Mouse (Mus musculus): ENCODE results near the gene Tec. TPM values are rescaled to one million over a fixed set of nuclear protein-coding genes. Genes with fewer than 3 reads are reported as not detected.

The Tec gene
- total RNA-seq, 2 experiments from 2014 or later = 4.8 to 16.3 TPM

GRCm38 (mm10) chr5:72856255-72856878 lies 11.9 kb downstream of the Tec start:
- ATAC-seq (replicated peaks; ENCODE audit: low FRiP score, low TSS enrichment, poor library complexity, severe bottlenecking) = no peak

- no peak for ATAC-seq (replicated peaks; ENCODE audit: low FRiP score, low TSS enrichment, poor library complexity, severe bottlenecking)
These were observed 12.6 kb downstream of the Tec start for GRCm38 (mm10) chr5:72855685-72856124.

GRCm38 (mm10) chr5:72854141-72854990 lies 13.9 kb downstream of the Tec start:
- ATAC-seq (replicated peaks; ENCODE audit: low FRiP score, low TSS enrichment, poor library complexity, severe bottlenecking) = no peak

- no peak for ATAC-seq (replicated peaks; ENCODE audit: low FRiP score, low TSS enrichment, poor library complexity, severe bottlenecking)
These were observed 14.9 kb downstream of the Tec start for GRCm38 (mm10) chr5:72853365-72853764.

- no peak for ATAC-seq (replicated peaks; ENCODE audit: low FRiP score, low TSS enrichment, poor library complexity, severe bottlenecking)
These were observed 15.8 kb downstream of the Tec start for GRCm38 (mm10) chr5:72852301-72852995.

- ATAC-seq (replicated peaks; ENCODE audit: low FRiP score, low TSS enrichment, poor library complexity, severe bottlenecking) = peak; percentile 84
These were observed 16.6 kb downstream of the Tec start for GRCm38 (mm10) chr5:72851674-72852098.

- no peak for ATAC-seq (replicated peaks; ENCODE audit: low FRiP score, low TSS enrichment, poor library complexity, severe bottlenecking)
These were observed 17.2 kb downstream of the Tec start for GRCm38 (mm10) chr5:72850926-72851673.

GRCm38 (mm10) chr5:72848889-72849435 lies 19.3 kb downstream of the Tec start:
- no peak for ATAC-seq (replicated peaks; ENCODE audit: low FRiP score, low TSS enrichment, poor library complexity, severe bottlenecking)

GRCm38 (mm10) chr5:72846712-72847111 lies 21.6 kb downstream of the Tec start:
- ATAC-seq (replicated peaks; ENCODE audit: low FRiP score, low TSS enrichment, poor library complexity, severe bottlenecking) = no peak

- ATAC-seq (replicated peaks; ENCODE audit: low FRiP score, low TSS enrichment, poor library complexity, severe bottlenecking) = no peak
These were observed 22.2 kb downstream of the Tec start for GRCm38 (mm10) chr5:72845928-72846630.

- ATAC-seq (replicated peaks; ENCODE audit: low FRiP score, low TSS enrichment, poor library complexity, severe bottlenecking) = peak; percentile 51; the same call in 1 of the 2 replicates
These were observed 23.3 kb downstream of the Tec start for GRCm38 (mm10) chr5:72844776-72845495.

GRCm38 (mm10) chr5:72844294-72844693 lies 24.0 kb downstream of the Tec start:
- no peak for ATAC-seq (replicated peaks; ENCODE audit: low FRiP score, low TSS enrichment, poor library complexity, severe bottlenecking)

- ATAC-seq (replicated peaks; ENCODE audit: low FRiP score, low TSS enrichment, poor library complexity, severe bottlenecking) = no peak
These were observed 28.6 kb downstream of the Tec start for GRCm38 (mm10) chr5:72839655-72840054.

- no peak for ATAC-seq (replicated peaks; ENCODE audit: low FRiP score, low TSS enrichment, poor library complexity, severe bottlenecking)
These were observed 29.3 kb downstream of the Tec start for GRCm38 (mm10) chr5:72838976-72839375.

GRCm38 (mm10) chr5:72835656-72836055 lies 32.6 kb downstream of the Tec start:
- ATAC-seq (replicated peaks; ENCODE audit: low FRiP score, low TSS enrichment, poor library complexity, severe bottlenecking) = no peak

- peak; percentile 65 for ATAC-seq (replicated peaks; ENCODE audit: low FRiP score, low TSS enrichment, poor library complexity, severe bottlenecking)
These were observed 35.1 kb downstream of the Tec start for GRCm38 (mm10) chr5:72832904-72833765.

- no peak for ATAC-seq (replicated peaks; ENCODE audit: low FRiP score, low TSS enrichment, poor library complexity, severe bottlenecking)
These were observed 36.1 kb downstream of the Tec start for GRCm38 (mm10) chr5:72832191-72832590.
